Mouse (Mus musculus) heart, postnatal 10 days (tissue): ENCODE data around the gene Ppp1r15a. TPM values are rescaled to one million over a fixed set of nuclear protein-coding genes. Genes with fewer than 3 reads are reported as not detected.
"Not testable (repeated sequence)": the region's sequence is repeated elsewhere in the genome, so short reads cannot be mapped to it uniquely, and the experiment has no call there.

Source experiments
- DNase-seq, 2 experiments: peaks; one replicate each; pipeline ENCODE4 v3.0.0; 2021
- intact Hi-C: fragments of 180-260 bp; cut with DNase I; formaldehyde crosslinking; loops from one replicate; pipeline ENCODE4 v1.15.1; 2025
- total RNA-seq, 2 experiments: library from RNA; stranded (reverse); gene quantifications; 2 replicates each; pipeline ENCODE4 v1.2.3; 2021

Gene Ppp1r15a
- total RNA-seq, 2 experiments from 2014 or later, result 24.5 to 45.4 TPM

GRCm38 (mm10) chr7:45521728-45522184 is 4.3 kb downstream of the Ppp1r15a start:
- intact Hi-C loops, result loop anchor here (2.0 kb wide), 2 partner anchors 45 to 55 kb away; partner anchors contain the start of gene Bax

GRCm38 (mm10) chr7:45520605-45521004 is 5.5 kb downstream of the Ppp1r15a start:
- DNase-seq, result no peak
- intact Hi-C loops, result no loop called here

More at GRCm38 (mm10) chr7:45521728-45522184, 4.3 kb downstream of the Ppp1r15a start:
- peak; percentile 91 to 92 for DNase-seq

- no peak for DNase-seq
- intact Hi-C loops, result no loop called here
Observed at GRCm38 (mm10) chr7:45519345-45520120, 6.5 kb downstream of the Ppp1r15a start.

GRCm38 (mm10) chr7:45518618-45519017 is 7.5 kb downstream of the Ppp1r15a start:
- DNase-seq, result no peak
- intact Hi-C loops, result no loop called here

- DNase-seq, intact Hi-C loops: not testable (repeated sequence)
Observed at GRCm38 (mm10) chr7:45516846-45517245, 9.2 kb downstream of the Ppp1r15a start.

DNA sequence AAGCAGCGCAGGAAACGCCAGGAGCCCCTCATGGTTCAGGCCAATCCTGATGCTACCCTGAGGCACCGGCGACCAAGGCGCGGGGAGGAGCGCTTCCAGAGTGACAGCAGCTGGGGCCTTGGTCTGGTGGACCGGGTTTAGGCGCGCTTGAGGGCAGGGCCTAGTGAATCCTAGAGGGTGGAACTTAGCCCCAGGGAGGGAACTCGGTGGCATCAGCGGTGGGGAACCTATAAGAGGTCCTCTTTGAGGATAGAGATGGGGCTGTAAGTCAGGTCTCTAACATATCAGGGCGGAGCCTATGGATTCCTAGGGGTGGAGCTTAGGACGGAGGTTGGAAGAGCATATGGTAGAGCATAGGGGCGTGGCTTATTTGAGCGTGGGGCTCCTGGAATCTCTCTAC is 10.6 kb downstream of the Ppp1r15a start:
- intact Hi-C loops, result no loop called here
- DNase-seq, result no peak

DNA sequence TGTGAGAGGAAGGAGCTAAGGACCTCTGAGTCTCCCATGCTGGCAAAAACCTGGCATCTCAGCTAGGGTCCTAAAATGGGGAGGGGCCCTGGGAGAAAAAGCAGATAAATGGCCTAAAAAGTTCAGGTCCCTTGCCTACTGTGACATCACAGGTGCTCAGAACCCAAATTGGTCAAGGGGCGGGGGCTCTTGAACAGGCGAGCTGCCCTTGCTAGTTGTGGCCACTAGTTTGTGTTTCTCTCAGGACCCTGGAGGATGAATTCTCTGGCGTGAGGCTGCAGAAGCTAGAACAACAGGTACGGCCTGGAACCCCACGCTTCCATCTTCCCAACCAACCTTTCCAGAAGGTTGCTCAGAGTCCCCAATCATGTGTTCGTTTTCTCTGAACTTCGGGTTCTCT is 11.7 kb downstream of the Ppp1r15a start:
- no peak for DNase-seq
- intact Hi-C loops, result no loop called here

DNA sequence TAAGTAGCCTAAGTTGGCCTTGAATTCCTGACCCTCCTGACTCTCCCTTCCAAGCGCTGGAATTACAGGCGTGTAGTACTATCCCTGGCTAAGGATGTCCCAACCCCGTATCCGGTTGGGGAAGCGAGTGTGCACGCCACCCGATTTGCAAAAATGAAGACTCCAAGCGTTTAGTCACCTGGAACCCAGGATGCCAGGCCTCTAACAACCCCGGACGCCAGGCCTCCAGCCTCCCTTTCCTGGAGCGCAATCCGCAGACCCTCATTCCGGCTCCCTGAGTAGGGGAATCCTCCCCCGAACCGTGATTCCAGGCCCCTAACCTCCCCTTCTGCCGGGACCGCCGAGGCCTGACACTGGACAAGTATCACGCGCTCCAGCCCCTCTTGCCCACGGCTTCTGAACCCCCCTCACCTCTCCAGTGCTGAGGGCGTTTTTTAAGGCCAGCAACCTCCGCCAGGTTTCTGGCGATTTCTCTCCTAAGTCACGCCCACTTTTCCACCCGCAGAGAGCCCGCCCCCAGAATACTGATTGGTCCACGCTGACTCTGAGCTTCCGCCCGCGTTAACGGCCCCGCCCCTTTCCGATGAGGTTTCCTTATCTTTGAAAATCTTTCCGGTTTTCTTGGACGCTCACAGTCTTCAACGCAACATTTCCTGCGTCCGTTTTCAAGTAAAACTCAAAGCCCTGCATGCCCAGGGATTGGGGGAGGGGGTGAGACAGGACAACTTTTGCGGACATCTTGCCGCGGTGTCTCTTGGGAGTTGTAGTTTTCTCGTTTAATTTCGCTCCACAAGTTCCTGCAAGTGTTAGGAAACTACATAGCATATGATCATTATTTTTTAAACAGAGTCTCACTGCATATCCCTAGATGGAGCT is 15.9 kb downstream of the Ppp1r15a start, which contains the start of gene Nucb1:
TSS of gene Nucb1 (minus strand) at position 495 of the 876 bp plus-strand sequence.
- peak; percentile 95 for DNase-seq
- intact Hi-C loops, result no loop called here

GRCm38 (mm10) chr7:45509181-45509882 is 16.7 kb downstream of the Ppp1r15a start:
- intact Hi-C loops, result no loop called here

DNA sequence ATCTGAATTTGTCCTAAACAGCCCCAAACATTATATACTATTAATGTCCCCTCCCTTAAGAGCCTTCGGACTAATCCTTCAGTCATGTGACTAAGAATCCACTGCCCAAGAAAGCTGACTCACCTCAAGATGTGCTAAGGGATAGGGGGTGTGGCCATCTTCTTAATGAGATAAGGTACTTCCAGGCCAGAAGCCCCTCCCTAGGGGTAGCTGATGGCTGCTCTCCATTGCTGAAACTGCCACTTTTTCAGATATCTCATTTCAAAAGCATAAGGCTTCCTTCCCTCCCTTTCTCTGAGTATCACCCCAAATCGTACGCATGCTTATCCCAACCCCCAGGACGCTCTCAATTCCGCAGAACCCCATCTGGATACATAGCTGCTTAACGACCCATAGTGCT is 17.5 kb downstream of the Ppp1r15a start:
- intact Hi-C loops, result no loop called here
- no peak for DNase-seq

More at GRCm38 (mm10) chr7:45509181-45509882, 16.7 kb downstream of the Ppp1r15a start:
- DNase-seq, result no peak

DNA sequence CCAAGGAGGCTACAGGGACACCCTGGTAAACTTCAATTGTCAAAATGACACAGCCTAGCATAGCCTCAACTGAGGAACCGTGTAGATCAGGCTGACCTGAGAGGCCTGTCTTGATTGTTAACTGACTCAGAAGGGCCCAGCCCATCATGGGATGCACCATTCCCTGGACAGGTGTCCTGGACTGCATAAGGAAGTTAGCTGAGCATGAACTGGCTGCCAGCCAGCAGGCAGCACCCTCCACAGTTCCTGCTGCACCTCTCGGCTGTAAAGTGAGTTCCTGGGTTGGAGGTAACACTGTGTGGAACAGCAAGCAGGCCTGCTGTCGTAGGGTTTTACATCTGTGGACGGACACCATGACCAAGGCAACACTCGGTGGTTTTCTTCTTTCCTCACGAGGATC is 18.5 kb downstream of the Ppp1r15a start:
- no peak for DNase-seq
- intact Hi-C loops, result no loop called here

DNA sequence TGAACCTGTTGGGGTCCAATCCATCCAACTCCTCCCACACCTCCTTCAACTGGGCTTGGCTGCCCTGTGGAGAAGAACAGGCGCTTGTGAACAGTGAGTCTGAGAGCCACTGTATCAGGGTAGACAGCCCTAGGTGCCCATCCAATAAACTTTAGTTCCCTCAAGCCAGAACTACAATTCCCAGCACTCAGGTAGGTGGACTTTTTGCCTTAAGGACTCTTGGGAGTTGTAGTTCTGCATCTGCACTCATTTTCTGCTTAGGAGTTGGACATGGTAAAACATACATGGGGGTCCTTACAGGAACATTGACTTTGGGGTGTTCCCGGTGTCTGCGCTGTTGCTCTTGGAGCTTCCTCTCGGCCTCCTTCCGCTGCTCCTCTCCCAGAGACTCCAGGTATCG is 27.6 kb downstream of the Ppp1r15a start:
- DNase-seq, result no peak
- intact Hi-C loops, result no loop called here

- peak in 1 of 2 experiments; percentile 35 for DNase-seq
- intact Hi-C loops, result no loop called here
Observed at GRCm38 (mm10) chr7:45494548-45494947, 31.5 kb downstream of the Ppp1r15a start.

- peak; percentile 61 to 67 for DNase-seq
- intact Hi-C loops, result no loop called here
Observed at GRCm38 (mm10) chr7:45492951-45493350, 33.1 kb downstream of the Ppp1r15a start.

GRCm38 (mm10) chr7:45492225-45492844 is 33.7 kb downstream of the Ppp1r15a start:
- intact Hi-C loops, result no loop called here
- DNase-seq, result no peak

DNA sequence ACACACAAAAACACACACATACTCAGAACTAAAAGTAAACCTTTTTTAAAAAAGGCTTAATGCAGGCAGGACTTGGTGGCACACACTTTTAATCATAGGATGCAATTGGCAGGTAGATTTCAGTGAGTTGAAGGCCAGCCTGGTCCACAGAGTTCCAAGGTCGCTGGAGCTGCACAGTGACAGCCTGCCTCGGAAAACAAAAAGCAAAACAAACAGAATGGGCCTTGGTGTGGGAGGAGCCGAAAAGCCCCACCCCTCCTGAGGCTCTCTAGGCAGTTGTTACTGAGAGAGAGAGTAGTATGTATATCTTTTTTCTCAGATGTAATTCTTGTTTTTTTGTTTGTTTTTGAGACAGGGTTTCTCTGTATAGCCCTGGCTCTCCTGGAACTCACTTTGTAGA is 34.8 kb downstream of the Ppp1r15a start:
- intact Hi-C loops, result no loop called here

DNA sequence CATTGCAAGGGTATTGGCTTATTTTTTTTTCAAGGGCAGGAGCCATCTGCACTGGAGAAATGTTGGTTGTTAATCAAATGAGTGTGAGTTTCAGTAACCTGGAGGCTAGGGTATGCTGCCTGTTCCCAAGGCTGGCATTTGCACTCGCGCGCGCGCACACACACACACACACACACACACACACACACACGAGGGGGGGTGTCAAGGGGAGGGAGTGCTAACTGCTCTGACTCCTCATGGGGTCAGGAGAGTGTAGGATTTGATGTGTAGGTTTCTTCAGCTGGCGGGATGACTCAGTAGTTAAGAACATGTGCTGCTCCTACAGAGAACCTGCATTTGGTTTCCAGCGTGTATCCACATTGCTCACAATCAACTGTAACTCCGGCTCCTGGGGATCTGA is 35.2 kb downstream of the Ppp1r15a start:
- DNase-seq, result no peak
- intact Hi-C loops, result no loop called here

More for the DNA sequence above, 34.8 kb downstream of the Ppp1r15a start:
- no peak for DNase-seq

GRCm38 (mm10) chr7:45489578-45489977 is 36.5 kb downstream of the Ppp1r15a start:
- no peak for DNase-seq
- intact Hi-C loops, result no loop called here

DNA sequence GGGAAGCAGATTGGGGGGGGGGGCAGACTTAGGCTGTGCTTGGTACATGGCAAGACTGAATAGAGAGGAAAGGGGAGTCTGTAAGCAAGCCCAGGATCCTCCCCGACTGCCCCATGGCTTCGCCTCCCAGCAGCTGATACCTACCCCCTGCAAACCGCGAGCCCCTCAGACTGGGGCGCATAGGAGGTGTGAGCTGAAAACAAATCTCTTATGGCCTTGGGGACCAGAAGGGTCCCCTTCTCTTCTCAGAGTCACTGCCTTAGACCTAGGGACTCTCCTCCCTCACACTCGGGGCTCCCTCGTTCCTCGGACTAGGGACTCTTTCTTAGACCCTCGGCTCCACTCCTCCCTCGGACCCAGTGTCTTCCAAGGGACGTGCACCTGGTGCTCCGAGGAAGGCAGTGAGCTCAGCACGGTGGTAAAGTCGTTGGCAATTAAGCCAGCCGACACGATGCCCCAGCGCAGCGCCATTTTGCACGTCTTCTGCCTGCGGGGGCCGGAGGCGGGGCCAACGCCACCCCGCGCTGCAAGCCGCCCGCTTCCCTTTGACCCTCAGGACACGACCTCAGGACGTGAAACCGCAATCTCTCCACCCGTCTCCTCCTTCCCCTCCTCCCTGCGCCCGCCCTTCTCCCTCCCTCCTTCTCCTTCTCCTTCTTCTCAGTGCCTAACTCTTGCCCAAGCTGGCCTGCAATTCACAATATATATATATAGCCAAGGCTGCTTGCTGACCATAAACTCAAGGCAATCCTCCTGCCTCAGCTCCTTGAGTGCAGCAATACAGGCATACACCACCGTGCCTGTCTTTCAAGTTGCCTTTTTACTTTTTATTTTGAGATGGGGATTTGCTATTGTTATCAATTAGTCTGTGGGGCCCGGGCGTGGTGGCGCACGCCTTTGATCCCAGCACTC is 37.5 kb downstream of the Ppp1r15a start, which contains the start of gene Dhdh:
TSS of gene Dhdh (minus strand) at position 513 of the 912 bp plus-strand sequence.
- intact Hi-C loops, result no loop called here

More for the DNA sequence above, 37.5 kb downstream of the Ppp1r15a start, which contains the start of gene Dhdh:
- peak; percentile 63 to 69 for DNase-seq
